Mouse (Mus musculus): Measurements from ENCODE around the gene Dpp7.

Gene Dpp7

DNA sequence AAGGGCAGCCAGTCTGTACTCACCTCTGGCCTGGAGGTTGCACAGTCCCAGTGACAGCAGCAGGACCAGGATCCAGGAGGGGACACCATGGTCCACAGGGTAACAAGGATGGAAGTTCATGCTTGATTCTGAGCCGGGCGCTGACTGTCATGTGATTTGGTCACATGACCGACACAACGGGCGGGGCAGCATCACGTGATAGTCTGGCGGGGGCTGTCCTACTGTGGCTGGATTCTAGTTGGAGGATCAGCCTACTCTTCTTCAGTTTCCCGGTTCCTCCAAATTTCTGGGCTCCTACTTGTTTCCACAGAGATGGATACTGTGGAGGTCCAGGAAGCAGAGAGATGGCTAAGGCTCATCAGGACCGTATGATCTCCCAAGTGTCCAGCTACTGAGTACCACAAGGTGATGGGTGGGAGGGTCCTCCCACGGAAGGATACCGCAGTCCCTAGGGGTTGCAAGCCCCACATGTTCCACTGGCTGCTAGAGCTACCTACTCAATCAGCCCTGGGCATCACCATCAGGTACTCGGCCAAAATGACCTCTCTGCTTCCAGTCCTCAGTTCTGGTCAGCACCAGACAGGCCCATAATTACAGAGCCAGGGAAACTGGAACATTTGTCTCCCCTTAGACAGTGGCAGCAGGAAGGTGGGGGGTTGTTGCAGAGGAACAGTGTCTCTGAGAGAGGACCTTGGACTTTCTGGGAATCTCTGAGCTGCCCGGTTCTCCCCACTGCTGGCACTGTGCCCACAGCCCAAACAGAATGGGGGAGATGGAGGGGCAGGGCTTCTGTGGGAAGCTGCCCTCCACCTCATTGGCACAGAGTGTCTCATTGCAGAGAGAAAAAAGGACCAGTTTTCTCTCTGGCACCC is at the start of gene Dpp7:
TSS of gene Dpp7 (minus strand) at position 152 of the 872 bp plus-strand sequence.
- DNase-seq: peak; percentile 91

DNA sequence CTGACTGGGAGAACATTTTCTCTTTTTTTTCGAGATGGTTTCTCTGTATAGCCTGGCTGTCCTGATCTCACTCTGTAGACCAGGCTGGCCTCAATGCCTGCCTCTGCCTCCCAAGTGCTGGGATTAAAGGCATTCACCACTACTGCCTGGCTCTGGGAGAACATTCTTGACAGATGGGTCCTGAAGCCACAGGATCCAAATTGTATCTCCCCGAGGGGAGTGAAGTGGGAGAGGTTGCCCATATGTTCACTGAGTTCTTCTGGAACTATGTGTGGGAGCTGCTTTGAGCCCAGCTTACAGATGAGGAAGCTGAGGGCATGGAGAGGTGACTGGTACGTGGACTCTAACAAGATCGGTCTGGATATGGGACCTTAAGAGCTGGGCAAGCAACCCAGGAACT is 47.8 kb upstream of the Dpp7 start:
- no peak for DNase-seq

DNA sequence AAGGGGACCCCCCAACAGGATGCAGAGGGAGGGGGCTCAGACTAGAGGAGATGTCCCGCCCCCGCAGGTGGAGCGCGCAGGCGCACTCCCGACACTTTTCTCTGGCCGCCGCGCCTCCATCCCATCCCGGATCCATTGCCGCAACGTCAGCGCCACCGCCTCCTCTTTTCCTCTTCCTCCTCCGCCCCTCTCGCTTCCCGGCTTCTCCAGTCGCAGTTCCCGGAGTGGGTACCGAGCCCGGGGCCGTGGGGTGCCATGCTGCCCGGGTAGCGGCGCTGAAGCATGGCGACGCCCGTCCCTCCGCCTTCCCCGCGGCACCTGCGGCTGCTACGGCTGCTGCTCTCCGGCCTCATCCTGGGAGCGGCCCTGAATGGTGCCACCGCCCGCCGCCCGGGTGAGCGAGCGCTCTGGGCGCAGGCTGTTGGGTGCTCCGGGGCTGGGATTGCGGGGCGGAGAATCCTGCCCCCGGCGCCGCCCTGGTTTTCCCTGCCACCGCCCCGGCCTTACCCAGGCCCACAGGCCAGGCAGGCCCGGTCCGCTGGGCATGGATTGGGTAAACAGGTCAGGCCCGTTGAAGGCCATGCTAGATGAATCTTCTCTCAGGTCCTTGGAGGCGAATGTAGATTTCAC is 46.9 kb upstream of the Dpp7 start:
- DNase-seq: peak; percentile 79

- DNase-seq: peak; percentile 90
Observed at GRCm38 (mm10) chr2:25402377-25402971, 46.3 kb upstream of the Dpp7 start.

DNA sequence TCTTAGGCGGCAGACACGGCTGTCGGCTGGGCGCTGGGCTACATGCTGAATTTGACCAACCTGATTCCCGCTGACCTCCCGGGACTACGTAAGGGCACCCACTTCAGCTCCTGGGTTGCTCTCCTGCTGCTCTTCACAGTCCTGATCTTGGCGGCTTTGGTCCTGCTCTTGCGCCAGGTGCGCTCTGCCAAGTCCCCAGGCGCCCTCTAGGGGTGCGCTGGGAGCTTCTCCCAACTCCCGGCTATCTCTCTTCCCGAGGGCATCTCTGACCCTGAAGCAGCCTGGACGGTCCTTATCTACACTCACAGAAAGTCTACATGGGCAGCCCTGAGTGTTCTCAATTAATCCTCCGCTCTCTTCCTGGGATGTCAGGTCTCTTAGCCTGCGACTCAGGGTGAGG is 44.6 kb upstream of the Dpp7 start:
- DNase-seq: peak; percentile 73

DNA sequence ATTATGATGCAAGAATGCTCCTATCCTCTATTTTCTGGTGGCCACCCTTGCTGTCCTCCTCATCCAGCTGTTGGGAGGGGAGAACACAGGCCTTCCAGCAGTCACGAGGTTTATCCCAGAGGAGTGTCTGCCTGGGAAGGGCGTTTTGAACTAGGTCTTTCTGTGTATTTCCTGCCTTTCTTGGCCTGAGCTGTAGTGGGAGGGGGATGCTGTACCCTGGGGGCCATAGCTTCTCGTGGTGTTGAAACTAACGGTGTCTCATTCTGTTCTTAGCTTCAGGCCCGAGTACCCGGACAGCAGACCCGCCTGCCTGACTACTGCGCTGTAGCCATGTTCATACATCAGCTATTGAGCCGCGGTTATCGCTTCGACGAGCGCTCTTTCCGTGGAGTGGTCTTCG is 44.1 kb upstream of the Dpp7 start:
- DNase-seq: no peak

DNA sequence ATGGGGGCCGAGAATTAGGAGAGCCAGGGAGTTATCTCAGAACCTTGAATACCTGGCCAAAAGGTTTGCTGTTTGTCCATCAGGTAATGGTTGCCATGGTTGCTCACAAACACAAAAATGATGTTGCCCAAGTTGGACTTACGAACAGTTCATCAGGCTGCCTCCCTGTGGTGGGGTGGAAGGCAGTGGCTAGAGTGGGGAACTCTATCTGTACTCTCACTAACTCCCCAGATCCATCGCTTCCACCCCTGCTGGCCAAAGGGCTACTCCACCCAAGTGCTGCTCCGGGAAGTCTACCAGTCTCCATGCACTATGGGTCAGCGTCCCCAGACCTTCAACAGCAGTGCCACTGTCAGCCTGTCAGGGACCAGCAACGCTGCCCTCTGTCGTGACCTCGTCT is 42.9 kb upstream of the Dpp7 start, which contains the start of gene Npdc1:
TSS of gene Npdc1 (plus strand) at position 301 of the 400 bp plus-strand sequence.
- DNase-seq: no peak

GRCm38 (mm10) chr2:25398065-25398464 is 41.9 kb upstream of the Dpp7 start:
- DNase-seq: no peak

- DNase-seq: no peak
Observed at GRCm38 (mm10) chr2:25397010-25397409, 40.9 kb upstream of the Dpp7 start.

DNA sequence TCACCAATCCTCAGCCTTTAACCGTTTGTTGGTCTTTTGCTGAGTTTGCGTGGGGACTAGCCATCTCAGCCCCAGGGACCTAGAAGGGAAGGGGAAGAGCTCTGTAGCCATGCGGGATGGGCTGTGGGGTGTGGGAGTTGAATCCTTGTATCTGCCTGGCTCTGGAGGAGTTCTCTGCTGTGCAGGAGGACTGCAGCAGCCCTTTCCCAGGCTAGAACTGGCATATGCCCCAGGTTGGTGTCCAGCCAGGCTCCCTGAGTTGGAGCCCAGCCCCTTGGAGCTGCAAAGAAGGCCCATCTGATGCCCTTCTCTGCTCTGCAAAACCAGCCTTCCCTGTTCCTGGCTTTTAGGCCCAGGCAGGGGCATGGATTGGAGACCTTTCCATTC is 40.4 kb upstream of the Dpp7 start:
- DNase-seq: no peak

GRCm38 (mm10) chr2:25395721-25396596 is 39.8 kb upstream of the Dpp7 start, which contains the start of gene Entpd2:
TSS of gene Entpd2 (plus strand) at chr2:25395874.
- peak; percentile 67 for DNase-seq

GRCm38 (mm10) chr2:25394281-25395221 is 38.4 kb upstream of the Dpp7 start:
- DNase-seq: peak; percentile 90

GRCm38 (mm10) chr2:25391266-25391665 is 35.1 kb upstream of the Dpp7 start:
- DNase-seq: peak; percentile 23

DNA sequence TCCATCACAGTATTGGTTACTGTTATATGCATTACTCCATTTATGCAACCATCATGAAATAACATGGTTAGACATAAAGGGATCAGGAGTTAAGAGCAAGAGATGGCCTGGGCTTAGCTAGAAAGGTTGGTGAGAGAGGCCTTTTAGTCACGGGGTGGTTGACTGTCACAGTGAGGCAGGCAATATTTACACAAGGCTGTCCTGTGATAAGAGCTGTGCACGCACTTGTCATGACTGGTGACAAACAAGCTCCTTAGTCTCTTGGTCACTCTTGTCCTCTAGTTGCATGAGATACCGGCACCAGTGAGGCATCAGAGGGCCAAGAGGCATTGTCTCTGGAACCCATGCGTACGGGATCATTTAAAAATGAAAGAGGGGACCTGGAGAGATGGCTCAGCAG is 28.3 kb upstream of the Dpp7 start:
- DNase-seq: no peak

GRCm38 (mm10) chr2:25376589-25376988 is 20.4 kb upstream of the Dpp7 start:
- DNase-seq: peak; percentile 77

DNA sequence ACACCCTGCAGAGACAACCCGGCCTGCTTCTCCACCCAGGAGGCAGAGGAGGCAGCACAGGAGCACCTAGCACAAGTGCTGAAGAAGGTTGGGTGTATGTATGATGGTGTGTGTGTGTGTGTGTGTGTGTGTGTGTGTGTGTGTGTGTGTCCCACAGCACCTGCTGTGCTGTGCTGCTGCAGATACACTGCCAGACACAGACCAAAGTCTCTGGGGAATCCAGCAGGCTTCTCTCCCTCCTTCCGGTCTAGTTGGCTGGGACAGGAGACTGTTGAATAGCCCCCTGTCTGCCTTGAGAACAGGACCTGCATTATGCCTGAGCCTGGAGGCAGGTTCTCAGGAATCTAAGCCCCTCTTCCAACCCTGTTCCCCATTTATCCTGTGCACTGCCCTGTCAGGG is 17.3 kb upstream of the Dpp7 start:
- peak; percentile 55 for DNase-seq

GRCm38 (mm10) chr2:25372644-25373391 is 16.7 kb upstream of the Dpp7 start:
- no peak for DNase-seq

DNA sequence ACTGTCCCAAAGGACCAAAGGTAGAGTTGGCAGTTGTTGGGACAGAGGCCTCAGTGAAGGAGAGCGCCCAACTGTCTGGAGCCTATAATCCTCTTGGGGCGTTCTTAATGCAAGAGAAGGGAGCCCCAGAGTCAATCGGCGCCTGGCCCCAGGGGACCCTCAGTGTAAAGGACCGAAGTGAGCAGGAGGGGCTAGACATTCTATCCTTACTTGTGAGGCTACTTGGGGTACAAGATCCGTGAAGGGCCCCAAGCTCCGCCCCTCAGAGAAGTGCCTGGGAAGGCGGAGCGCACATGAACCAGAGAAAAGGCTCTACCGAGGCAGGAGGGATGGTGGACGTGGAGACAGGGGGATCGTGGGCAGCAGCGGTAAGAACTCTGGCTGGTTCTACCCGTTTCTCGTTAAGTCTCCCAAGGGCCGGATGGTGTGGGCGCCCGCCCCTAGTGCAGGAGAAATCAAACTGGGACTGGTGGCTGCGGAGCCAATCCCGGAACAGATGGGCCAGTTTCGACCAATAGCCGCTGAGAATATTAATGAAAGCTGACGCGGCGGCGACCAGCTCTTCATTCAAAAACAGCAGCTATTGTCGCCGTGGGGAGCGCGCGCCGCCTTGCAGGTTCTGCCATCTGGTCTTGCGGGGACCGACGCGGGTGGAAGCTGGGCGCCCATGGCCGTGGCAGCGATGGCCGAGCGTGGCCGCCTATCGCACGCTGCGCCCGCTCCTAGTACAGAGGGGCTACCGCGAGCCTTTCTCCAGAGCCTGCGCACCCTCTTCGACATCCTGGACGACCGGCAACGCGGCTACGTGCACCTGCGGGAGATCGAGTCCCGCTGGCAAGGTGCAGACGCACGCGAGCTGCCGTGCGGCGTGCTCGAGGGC is 15.8 kb upstream of the Dpp7 start, which contains the start of gene Sapcd2:
TSS of gene Sapcd2 (plus strand) at position 558 of the 880 bp plus-strand sequence.
- peak; percentile 96 for DNase-seq

- no peak for DNase-seq
Observed at GRCm38 (mm10) chr2:25369996-25370395, 13.8 kb upstream of the Dpp7 start.
